Mouse (Mus musculus): Measurements from ENCODE around the gene Larp1. TPM values are rescaled to one million over a fixed set of nuclear protein-coding genes. Genes with fewer than 3 reads are reported as not detected.
"Not testable (repeated sequence)": the region's sequence is repeated elsewhere in the genome, so short reads cannot be mapped to it uniquely, and the experiment has no call there.

The Larp1 gene
- total RNA-seq, 2 experiments from 2014 or later, result 67.2 to 138 TPM

GRCm38 (mm10) chr11:58094766-58095165 is 85.9 kb downstream of the Larp1 start:
- ATAC-seq (replicated peaks; ENCODE audit: low FRiP score, low TSS enrichment, poor library complexity, severe bottlenecking), result no peak

DNA sequence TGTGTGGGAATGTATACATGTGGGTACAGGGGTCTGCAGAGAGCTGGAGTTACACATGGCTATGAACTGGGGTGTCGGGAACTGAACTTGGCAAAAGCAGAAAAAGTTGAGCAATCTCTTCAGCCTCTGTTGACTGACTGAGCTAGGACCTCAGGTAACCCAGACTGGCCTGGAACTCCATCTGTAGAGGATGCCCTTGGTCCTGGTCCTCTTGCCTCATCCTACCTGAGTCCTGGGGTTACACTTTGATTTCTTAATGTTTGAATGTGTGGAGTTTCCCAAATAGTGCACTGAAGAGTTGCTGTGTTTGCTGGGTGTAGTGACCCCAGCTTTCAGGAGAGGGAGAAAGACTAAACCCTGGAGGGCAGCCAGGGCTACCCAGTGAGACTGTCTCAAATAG is 86.7 kb downstream of the Larp1 start:
- ATAC-seq (replicated peaks; ENCODE audit: low FRiP score, low TSS enrichment, poor library complexity, severe bottlenecking), result no peak

DNA sequence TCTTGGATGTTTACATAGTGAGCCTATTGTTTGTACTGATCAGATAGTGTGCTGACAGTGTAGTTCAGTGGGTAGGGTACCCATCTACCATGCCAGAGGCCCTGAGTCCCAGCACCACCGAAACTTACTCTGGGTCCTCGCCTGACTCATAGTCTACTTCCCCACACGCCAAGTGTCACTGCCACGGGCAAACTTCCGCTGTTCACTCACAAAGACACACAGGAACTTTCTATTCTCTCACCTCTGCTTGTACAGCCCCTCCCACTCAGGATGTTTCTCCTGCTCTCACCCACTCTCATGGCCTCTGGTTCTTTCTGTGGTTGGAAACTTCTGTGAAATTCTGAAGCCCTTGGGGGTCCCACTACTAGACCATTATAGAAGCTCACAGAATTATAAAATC is 87.3 kb downstream of the Larp1 start:
- ATAC-seq (replicated peaks; ENCODE audit: low FRiP score, low TSS enrichment, poor library complexity, severe bottlenecking), result no peak

- no peak for ATAC-seq (replicated peaks; ENCODE audit: low FRiP score, low TSS enrichment, poor library complexity, severe bottlenecking)
Observed at GRCm38 (mm10) chr11:58096821-58097620, 88.2 kb downstream of the Larp1 start.

DNA sequence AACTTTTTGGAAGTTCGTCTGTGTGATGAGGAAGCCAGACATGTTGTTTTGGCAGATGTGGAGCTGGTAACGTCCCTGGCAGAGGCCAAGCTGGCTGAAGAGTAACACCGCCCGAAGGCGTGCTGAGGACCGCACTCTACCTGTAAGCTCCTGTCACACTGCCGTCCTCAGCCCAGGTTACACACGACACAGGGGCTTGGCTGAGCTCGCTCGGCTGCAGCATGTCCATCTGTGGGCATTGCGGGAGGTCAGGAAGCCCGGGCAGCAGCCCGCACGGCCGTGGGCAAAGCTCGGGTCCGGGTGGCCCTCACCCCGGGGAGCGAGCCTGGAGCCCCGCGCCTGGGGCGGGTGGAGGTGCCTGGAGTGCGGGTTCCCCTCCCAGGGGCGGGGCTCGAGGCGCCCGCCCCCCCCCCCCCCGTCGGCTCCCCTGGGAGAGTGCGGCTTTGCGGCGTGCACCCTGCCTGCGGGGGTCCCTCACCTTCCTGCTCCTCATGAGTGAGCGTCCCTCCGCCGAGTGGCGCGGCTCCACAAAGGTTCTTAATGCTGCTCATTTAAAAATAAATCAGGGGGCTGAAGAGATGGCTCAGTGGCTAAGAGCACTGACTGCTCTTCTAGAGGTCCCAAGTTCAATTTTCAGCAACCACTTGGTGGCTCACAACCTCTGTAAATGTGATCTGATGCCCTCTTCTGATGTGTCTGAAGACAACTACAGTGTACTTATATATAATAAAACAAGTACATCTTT is 88.9 kb downstream of the Larp1 start:
- peak; percentile 53; the same call in 1 of the 2 replicates for ATAC-seq (replicated peaks; ENCODE audit: low FRiP score, low TSS enrichment, poor library complexity, severe bottlenecking)

GRCm38 (mm10) chr11:58098366-58098720 is 89.5 kb downstream of the Larp1 start:
- ATAC-seq (replicated peaks; ENCODE audit: low FRiP score, low TSS enrichment, poor library complexity, severe bottlenecking), result not testable (repeated sequence)

DNA sequence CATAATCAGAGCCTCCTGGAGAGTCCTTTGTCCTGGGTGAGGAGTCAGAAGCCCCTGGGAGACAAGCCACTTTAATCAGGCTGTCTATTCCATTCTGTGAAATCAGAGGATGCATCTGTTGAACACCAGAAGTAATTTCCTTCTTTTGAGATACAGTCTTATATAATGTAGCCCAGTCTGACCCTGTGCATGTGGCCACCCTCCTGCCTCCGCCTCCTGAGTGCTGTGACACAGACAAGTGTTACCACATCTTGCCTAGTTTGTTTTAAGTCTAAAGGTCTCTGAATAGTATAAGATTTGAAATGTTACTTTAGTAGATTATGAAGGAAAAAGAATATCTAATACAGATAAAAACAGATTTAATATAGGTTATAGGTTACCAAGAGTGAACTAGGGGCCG is 91.1 kb downstream of the Larp1 start:
- no peak for ATAC-seq (replicated peaks; ENCODE audit: low FRiP score, low TSS enrichment, poor library complexity, severe bottlenecking)

- ATAC-seq (replicated peaks; ENCODE audit: low FRiP score, low TSS enrichment, poor library complexity, severe bottlenecking), result no peak
Observed at GRCm38 (mm10) chr11:58101194-58101720, 92.4 kb downstream of the Larp1 start.

GRCm38 (mm10) chr11:58102146-58102545 is 93.3 kb downstream of the Larp1 start:
- no peak for ATAC-seq (replicated peaks; ENCODE audit: low FRiP score, low TSS enrichment, poor library complexity, severe bottlenecking)

DNA sequence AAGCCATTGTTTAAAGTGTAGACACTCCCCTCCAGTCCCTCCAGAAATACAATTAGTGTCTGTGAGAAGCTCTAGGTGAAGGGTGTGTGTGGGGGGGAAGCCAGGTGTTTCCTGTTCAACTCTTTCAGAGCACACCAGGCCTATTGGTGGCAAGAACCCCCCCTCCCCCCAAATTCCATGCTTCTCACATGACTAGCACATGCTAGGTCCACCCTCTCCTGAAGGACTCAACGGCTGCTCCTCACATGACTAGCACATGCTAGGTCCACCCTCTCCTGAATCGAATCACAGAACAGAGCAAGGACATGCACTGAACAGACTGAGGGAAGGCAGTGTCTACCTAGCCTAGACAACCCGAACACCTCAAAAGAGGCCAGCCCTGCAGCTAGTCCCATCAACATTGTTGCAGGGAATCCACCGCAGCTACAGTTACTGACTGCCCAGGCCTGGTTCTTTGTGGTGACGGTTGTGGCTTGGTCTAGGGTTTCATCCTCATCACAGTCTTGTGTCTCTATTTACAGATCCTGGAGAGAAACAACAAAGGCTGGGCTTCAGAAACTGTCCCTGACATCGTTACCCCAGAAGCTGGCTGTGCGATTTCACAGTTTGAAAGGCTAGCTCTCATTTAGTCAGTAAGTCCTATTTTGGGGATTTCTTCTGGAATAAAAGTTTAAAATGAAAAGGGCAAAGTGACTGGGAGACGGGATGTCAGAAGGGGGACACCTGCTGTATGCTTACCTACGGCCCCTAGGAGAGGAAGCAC is 93.9 kb downstream of the Larp1 start:
- ATAC-seq (replicated peaks; ENCODE audit: low FRiP score, low TSS enrichment, poor library complexity, severe bottlenecking), result no peak

GRCm38 (mm10) chr11:58103344-58103653 is 94.4 kb downstream of the Larp1 start:
- ATAC-seq (replicated peaks; ENCODE audit: low FRiP score, low TSS enrichment, poor library complexity, severe bottlenecking), result no peak

GRCm38 (mm10) chr11:58103697-58104306 is 94.9 kb downstream of the Larp1 start, which contains the start of gene Cnot8:
Gene Cnot8, plus strand, starts transcription at chr11:58104153.
- ATAC-seq (replicated peaks; ENCODE audit: low FRiP score, low TSS enrichment, poor library complexity, severe bottlenecking), result peak; percentile 94

GRCm38 (mm10) chr11:58104351-58104791 is 95.5 kb downstream of the Larp1 start:
- ATAC-seq (replicated peaks; ENCODE audit: low FRiP score, low TSS enrichment, poor library complexity, severe bottlenecking), result peak; percentile 51

DNA sequence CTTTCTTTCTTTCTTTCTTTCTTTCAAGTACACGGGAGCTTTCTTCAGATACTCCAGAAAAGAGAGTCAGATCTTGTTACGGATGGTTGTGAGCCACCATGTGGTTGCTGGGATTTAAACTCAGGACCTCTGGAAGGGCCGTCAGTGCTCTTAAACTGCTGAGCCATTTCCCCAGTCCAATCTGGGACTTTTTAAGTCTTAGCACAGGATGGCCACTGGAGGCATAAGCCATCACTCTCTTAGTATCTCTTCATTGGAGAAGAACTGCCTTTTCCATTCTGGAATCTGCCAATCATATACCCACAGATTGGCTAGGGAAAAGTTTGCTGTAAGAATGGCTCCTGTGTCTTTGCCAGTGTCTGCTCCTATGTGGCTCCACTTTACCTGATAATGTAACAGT is 98.1 kb downstream of the Larp1 start:
- no peak for ATAC-seq (replicated peaks; ENCODE audit: low FRiP score, low TSS enrichment, poor library complexity, severe bottlenecking)

- ATAC-seq (replicated peaks; ENCODE audit: low FRiP score, low TSS enrichment, poor library complexity, severe bottlenecking), result no peak
Observed at GRCm38 (mm10) chr11:58107664-58108337, 98.9 kb downstream of the Larp1 start.
